Mouse (Mus musculus) bone marrow, adult 2 months (tissue): ENCODE data around the gene Spg7.

Source experiments
- CTCF ChIP-seq: fragments of 200-500 bp; IDR thresholded peaks from 2 replicates; pipeline ENCODE4 v1.5.1; 2011; ENCODE audit warnings: low read length, control low read depth; ENCODE audit not compliant: control insufficient read depth, insufficient read depth
- POLR2A ChIP-seq: fragments of 200-500 bp; IDR thresholded peaks from 2 replicates; pipeline ENCODE4 v1.6.1; 2011; ENCODE audit warnings: low read depth, mild to moderate bottlenecking, control low read depth, low read length, borderline replicate concordance; ENCODE audit not compliant: control insufficient read depth

GRCm38 (mm10) chr8:123041008-123041773 lies 21.6 kb upstream of the Spg7 start:
- peak; percentile 30; the same call in 1 of the 2 replicates for TF ChIP-seq CTCF
- TF ChIP-seq POLR2A = peak; percentile 64
